Mouse (Mus musculus): ENCODE measurements around the gene Olfr1394. TPM values are rescaled to one million over a fixed set of nuclear protein-coding genes. Genes with fewer than 3 reads are reported as not detected.

Olfr1394 gene
- polyA plus RNA-seq (2011; ENCODE audit: insufficient read length, low read depth, missing spikeins): not detected in 2 replicates

- no peak within 1 kb of the TSS for H3K4me3 ChIP-seq (ENCODE audit: insufficient read depth, low read length)
- no peaks in the 10 kb centered on the region for H3K4me1 ChIP-seq (ENCODE audit: control insufficient read depth, insufficient read depth, low read length)
- TF ChIP-seq CTCF (IDR thresholded peaks at IDR 0.05; ENCODE audit: borderline replicate concordance, insufficient read depth, low read length) (no peak), POLR2A (IDR thresholded peaks at IDR 0.05; ENCODE audit: low read depth, low read length) (no peak)
- H3K27ac ChIP-seq (ENCODE audit: insufficient read depth, low read length): no peak within 1 kb of the TSS
Observed at GRCm38 (mm10) chr11:49154077-49154476, at the start of gene Olfr1394. Gene Olfr1394, plus strand, starts transcription at chr11:49154377.

- H3K27ac ChIP-seq (ENCODE audit: insufficient read depth, low read length): no peak overlapping the region
- H3K4me1 ChIP-seq (ENCODE audit: control insufficient read depth, insufficient read depth, low read length): peaks cover 6% of the 10 kb centered on the region
- H3K4me3 ChIP-seq (ENCODE audit: insufficient read depth, low read length): no peak overlapping the region
- TF ChIP-seq CTCF (IDR thresholded peaks at IDR 0.05; ENCODE audit: borderline replicate concordance, insufficient read depth, low read length) (no peak), POLR2A (IDR thresholded peaks at IDR 0.05; ENCODE audit: low read depth, low read length) (no peak)
Observed at GRCm38 (mm10) chr11:49105752-49106151, 48.4 kb upstream of the Olfr1394 start.

- peak overlapping the region; percentile 87 for H3K27ac ChIP-seq (ENCODE audit: insufficient read depth, low read length)
- peaks cover 6% of the 10 kb centered on the region for H3K4me1 ChIP-seq (ENCODE audit: control insufficient read depth, insufficient read depth, low read length)
- H3K4me3 ChIP-seq (ENCODE audit: insufficient read depth, low read length): no peak overlapping the region
- TF ChIP-seq POLR2A (IDR thresholded peaks at IDR 0.05; ENCODE audit: low read depth, low read length) (no peak), CTCF (IDR thresholded peaks at IDR 0.05; ENCODE audit: borderline replicate concordance, insufficient read depth, low read length) (no peak)
Observed at GRCm38 (mm10) chr11:49107650-49108537, 46.3 kb upstream of the Olfr1394 start.

GRCm38 (mm10) chr11:49108833-49109232 is 45.3 kb upstream of the Olfr1394 start:
- H3K4me3 ChIP-seq (ENCODE audit: insufficient read depth, low read length): no peak overlapping the region
- no peak overlapping the region for H3K27ac ChIP-seq (ENCODE audit: insufficient read depth, low read length)
- TF ChIP-seq CTCF (IDR thresholded peaks at IDR 0.05; ENCODE audit: borderline replicate concordance, insufficient read depth, low read length): peak; percentile 55; the same call in 1 of the 2 replicates
- no peak for TF ChIP-seq POLR2A (IDR thresholded peaks at IDR 0.05; ENCODE audit: low read depth, low read length)
- peaks cover 6% of the 10 kb centered on the region for H3K4me1 ChIP-seq (ENCODE audit: control insufficient read depth, insufficient read depth, low read length)

- H3K27ac ChIP-seq (ENCODE audit: insufficient read depth, low read length): no peak overlapping the region
- TF ChIP-seq CTCF (IDR thresholded peaks at IDR 0.05; ENCODE audit: borderline replicate concordance, insufficient read depth, low read length): no peak
Observed at GRCm38 (mm10) chr11:49111000-49111399, 43.2 kb upstream of the Olfr1394 start.

GRCm38 (mm10) chr11:49112624-49113219 is 41.5 kb upstream of the Olfr1394 start:
- Histone ChIP-seq H3K27ac (ENCODE audit: insufficient read depth, low read length) (no peak overlapping the region), H3K4me3 (ENCODE audit: insufficient read depth, low read length) (no peak overlapping the region), H3K4me1 (ENCODE audit: control insufficient read depth, insufficient read depth, low read length) (peaks cover 4% of the 10 kb centered on the region; the same call in 1 of the 2 replicates)
- TF ChIP-seq CTCF (IDR thresholded peaks at IDR 0.05; ENCODE audit: borderline replicate concordance, insufficient read depth, low read length): no peak
- no peak for TF ChIP-seq POLR2A (IDR thresholded peaks at IDR 0.05; ENCODE audit: low read depth, low read length)

More at GRCm38 (mm10) chr11:49111000-49111399, 43.2 kb upstream of the Olfr1394 start:
- H3K4me3 ChIP-seq (ENCODE audit: insufficient read depth, low read length): no peak overlapping the region
- peaks cover 6% of the 10 kb centered on the region; the same call in 1 of the 2 replicates for H3K4me1 ChIP-seq (ENCODE audit: control insufficient read depth, insufficient read depth, low read length)

GRCm38 (mm10) chr11:49114158-49114557 is 40.0 kb upstream of the Olfr1394 start:
- H3K4me1 ChIP-seq (ENCODE audit: control insufficient read depth, insufficient read depth, low read length): no peaks in the 10 kb centered on the region
- no peak for TF ChIP-seq POLR2A (IDR thresholded peaks at IDR 0.05; ENCODE audit: low read depth, low read length)
- H3K27ac ChIP-seq (ENCODE audit: insufficient read depth, low read length): no peak overlapping the region
- no peak overlapping the region for H3K4me3 ChIP-seq (ENCODE audit: insufficient read depth, low read length)

GRCm38 (mm10) chr11:49114774-49115173 is 39.4 kb upstream of the Olfr1394 start, which contains the start of gene Olfr1396:
Gene Olfr1396, minus strand, starts transcription at chr11:49114874.
- H3K4me1 ChIP-seq (ENCODE audit: control insufficient read depth, insufficient read depth, low read length): no peaks in the 10 kb centered on the region
- H3K27ac ChIP-seq (ENCODE audit: insufficient read depth, low read length): no peak within 1 kb of the TSS
- TF ChIP-seq POLR2A (IDR thresholded peaks at IDR 0.05; ENCODE audit: low read depth, low read length) (no peak), CTCF (IDR thresholded peaks at IDR 0.05; ENCODE audit: borderline replicate concordance, insufficient read depth, low read length) (no peak)
- H3K4me3 ChIP-seq (ENCODE audit: insufficient read depth, low read length): no peak within 1 kb of the TSS

- H3K4me1 ChIP-seq (ENCODE audit: control insufficient read depth, insufficient read depth, low read length): no peaks in the 10 kb centered on the region
Observed at GRCm38 (mm10) chr11:49119635-49120034, 34.5 kb upstream of the Olfr1394 start.

GRCm38 (mm10) chr11:49124169-49124568 is 30.0 kb upstream of the Olfr1394 start:
- Histone ChIP-seq H3K4me3 (ENCODE audit: insufficient read depth, low read length) (no peak overlapping the region), H3K4me1 (ENCODE audit: control insufficient read depth, insufficient read depth, low read length) (no peaks in the 10 kb centered on the region), H3K27ac (ENCODE audit: insufficient read depth, low read length) (no peak overlapping the region)
- TF ChIP-seq CTCF (IDR thresholded peaks at IDR 0.05; ENCODE audit: borderline replicate concordance, insufficient read depth, low read length) (no peak), POLR2A (IDR thresholded peaks at IDR 0.05; ENCODE audit: low read depth, low read length) (no peak)

More at GRCm38 (mm10) chr11:49119635-49120034, 34.5 kb upstream of the Olfr1394 start:
- no peak overlapping the region for H3K4me3 ChIP-seq (ENCODE audit: insufficient read depth, low read length)
- TF ChIP-seq POLR2A (IDR thresholded peaks at IDR 0.05; ENCODE audit: low read depth, low read length) (no peak), CTCF (IDR thresholded peaks at IDR 0.05; ENCODE audit: borderline replicate concordance, insufficient read depth, low read length) (no peak)
- H3K27ac ChIP-seq (ENCODE audit: insufficient read depth, low read length): no peak overlapping the region

All from embryonic fibroblast, embryonic 13.5 days (primary cell).